Mouse (Mus musculus) limb, embryonic 15.5 days (tissue): ENCODE data around the gene Bank1. TPM values are rescaled to one million over a fixed set of nuclear protein-coding genes. Genes with fewer than 3 reads are reported as not detected.
"Not testable (repeated sequence)": the region's sequence is repeated elsewhere in the genome, so short reads cannot be mapped to it uniquely, and the experiment has no call there.

ENCODE experiments used
- ATAC-seq: fragments of 200-750 bp; cut with Nextera tagmentation; 2 replicates; pipeline ENCODE4 v1.8.0; 2017; ENCODE audit warnings: low read depth, moderate TSS enrichment; ENCODE audit not compliant: insufficient number of reproducible peaks, low FRiP score, low TSS enrichment
- H3K27ac ChIP-seq: fragments of 300-500 bp; sonication (generic); 2 replicates; pipeline ENCODE4 v1.5.1; 2015; ENCODE audit warnings: moderate library complexity, mild to moderate bottlenecking, inconsistent platforms
- H3K27me3 ChIP-seq: fragments of 300-500 bp; sonication (generic); 2 replicates; pipeline ENCODE4 v1.6.1; 2015; ENCODE audit warnings: inconsistent platforms
- H3K36me3 ChIP-seq: fragments of 300-500 bp; sonication (generic); 2 replicates; pipeline ENCODE4 v1.6.1; 2015; ENCODE audit warnings: inconsistent platforms
- H3K4me1 ChIP-seq: fragments of 300-500 bp; sonication (generic); 2 replicates; pipeline ENCODE4 v1.6.1; 2015; ENCODE audit warnings: inconsistent platforms
- H3K4me2 ChIP-seq: fragments of 300-500 bp; sonication (generic); 2 replicates; pipeline ENCODE4 v1.6.1; 2015; ENCODE audit warnings: mild to moderate bottlenecking, inconsistent platforms
- H3K4me3 ChIP-seq: fragments of 300-500 bp; sonication (generic); 2 replicates; pipeline ENCODE4 v1.5.1; 2015; ENCODE audit warnings: mild to moderate bottlenecking, inconsistent platforms
- H3K9ac ChIP-seq: fragments of 300-500 bp; sonication (generic); 2 replicates; pipeline ENCODE4 v1.6.1; 2015; ENCODE audit warnings: inconsistent platforms
- H3K9me3 ChIP-seq: fragments of 300-500 bp; sonication (generic); 2 replicates; pipeline ENCODE4 v1.6.1; 2016; ENCODE audit warnings: inconsistent platforms
- WGBS: fragments of 180-500 bp; shearing (Covaris S2); methylation state at CpG from one replicate; pipeline ENCODE4 v1.1.7; 2015; 5-methylcytosine and 5-hydroxymethylcytosine counted together
- polyA plus RNA-seq: library from polyadenylated mRNA; unstranded; fragments of >200 nt; fragmentation: Nextera tagmentation; extraction: Ambion mirVana; gene quantifications from 2 replicates; pipeline ENCODE4 v1.2.1, GENCODE M21; 2015

The Bank1 gene
- 0.74 and 1.0 TPM in 2 replicates for polyA plus RNA-seq

DNA sequence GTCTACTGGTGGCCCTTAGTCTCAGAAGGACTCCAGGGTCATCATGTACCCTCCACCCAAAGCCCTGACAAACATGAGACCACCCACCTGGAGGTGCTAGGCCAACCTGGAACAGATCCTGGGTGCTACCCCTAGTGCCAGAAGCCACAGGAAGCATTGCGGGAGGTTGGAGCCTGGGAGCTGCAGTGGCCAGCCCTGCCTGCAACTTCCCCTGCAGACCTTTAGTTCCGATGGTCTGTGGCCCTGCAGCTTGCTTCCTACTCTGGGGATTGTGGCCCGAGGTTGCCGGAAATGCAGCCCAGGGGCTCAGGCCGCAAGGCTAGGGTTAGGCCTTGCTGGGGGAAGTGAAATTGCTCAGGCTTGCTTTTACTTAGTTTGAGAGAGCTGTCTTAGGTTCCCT is at the start of gene Bank1:
Gene Bank1 (minus strand): TSS at position 284 of the 400 bp plus-strand sequence.
- WGBS = 71% methylated on average over 5 of the region's 5 CpGs
- Histone ChIP-seq H3K9ac (no peak within 1 kb of the TSS), H3K4me1 (no peaks in the 10 kb centered on the region), H3K36me3 (no peaks in the 10 kb centered on the region), H3K4me3 (no peak within 1 kb of the TSS), H3K9me3 (no peaks in the 10 kb centered on the region), H3K4me2 (no peak within 1 kb of the TSS), H3K27me3 (no peaks in the 10 kb centered on the region), H3K27ac (no peak within 1 kb of the TSS)
- ATAC-seq = no peak

DNA sequence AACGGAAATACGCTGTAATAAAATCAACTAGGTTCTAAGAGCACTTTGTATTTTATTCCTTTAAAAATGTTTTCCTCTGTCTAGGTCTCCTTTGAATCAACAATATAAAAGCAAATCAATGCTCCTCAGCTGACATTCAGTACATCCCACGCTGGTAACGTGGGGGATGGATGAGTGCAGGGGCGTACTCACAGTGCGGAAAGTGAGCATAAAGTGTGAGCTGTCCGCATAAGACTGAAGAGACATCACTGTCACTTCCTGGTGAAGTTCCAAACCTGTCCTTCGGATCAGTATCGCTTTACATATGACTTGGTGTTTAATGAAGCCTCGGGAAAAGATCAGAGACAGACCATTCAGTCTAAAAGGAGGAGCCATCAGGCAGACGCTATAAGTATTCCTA is 44.0 kb upstream of the Bank1 start:
- H3K9ac ChIP-seq = no peak overlapping the region
- H3K27me3 ChIP-seq = no peaks in the 10 kb centered on the region
- H3K4me2 ChIP-seq = no peak overlapping the region
- H3K27ac ChIP-seq = no peak overlapping the region
- WGBS = 76% methylated on average over 11 of the region's 11 CpGs
- H3K4me3 ChIP-seq = no peak overlapping the region
- no peaks in the 10 kb centered on the region for H3K36me3 ChIP-seq
- H3K9me3 ChIP-seq = no peaks in the 10 kb centered on the region
- ATAC-seq = no peak
- H3K4me1 ChIP-seq = no peaks in the 10 kb centered on the region

DNA sequence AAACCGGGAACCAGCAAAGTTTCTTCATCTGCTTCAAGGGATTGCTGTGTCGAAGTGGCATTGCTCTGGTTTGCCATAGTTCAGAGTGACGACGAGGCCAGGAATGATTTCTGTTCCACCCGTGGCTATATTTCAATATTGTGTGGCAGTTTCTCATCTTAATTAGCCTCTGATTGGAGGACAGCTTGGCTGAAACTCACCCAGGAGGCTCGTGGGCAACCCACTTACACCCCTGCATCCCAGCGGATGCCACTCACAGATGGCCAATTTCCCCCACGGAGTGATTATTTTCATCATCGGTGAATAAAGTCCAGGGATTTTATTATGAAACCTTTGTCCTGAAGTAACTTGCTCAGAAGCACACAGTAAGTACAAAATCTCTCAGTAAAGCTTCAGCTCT is 43.6 kb upstream of the Bank1 start:
- no peak for ATAC-seq

DNA sequence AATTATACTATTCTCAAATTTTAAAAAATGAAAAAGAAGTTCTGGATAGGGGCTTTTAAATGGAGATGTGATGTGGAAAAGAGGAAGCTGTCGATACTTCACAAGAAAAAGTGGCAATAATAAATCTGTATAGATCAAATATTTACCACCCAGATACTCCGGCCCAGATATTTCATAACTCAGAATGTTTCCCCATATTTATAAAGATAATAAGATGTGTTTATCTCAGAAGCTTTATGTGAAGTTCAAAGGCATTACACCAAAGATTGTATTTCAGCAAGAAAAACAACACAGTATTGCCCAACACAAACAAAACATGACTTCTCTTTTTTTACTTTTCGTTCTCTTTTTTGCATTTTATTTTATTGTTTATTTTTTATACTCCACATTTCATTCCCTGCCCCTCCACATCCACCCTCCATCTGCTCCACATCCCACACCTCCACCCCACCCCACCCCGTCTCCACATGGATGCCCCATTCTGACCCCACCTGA is 42.7 kb upstream of the Bank1 start:
- Histone ChIP-seq H3K4me3 (no peak overlapping the region), H3K4me1 (no peaks in the 10 kb centered on the region), H3K9ac (no peak overlapping the region), H3K4me2 (no peak overlapping the region), H3K27me3 (no peaks in the 10 kb centered on the region), H3K9me3 (no peaks in the 10 kb centered on the region), H3K36me3 (no peaks in the 10 kb centered on the region), H3K27ac (no peak overlapping the region)
- 85% methylated on average over 4 of the region's 4 CpGs for WGBS
- ATAC-seq = no peak

More for the DNA sequence above, 43.6 kb upstream of the Bank1 start:
- Histone ChIP-seq H3K4me3 (no peak overlapping the region), H3K27ac (no peak overlapping the region), H3K27me3 (no peaks in the 10 kb centered on the region), H3K9me3 (no peaks in the 10 kb centered on the region), H3K9ac (no peak overlapping the region), H3K4me1 (no peaks in the 10 kb centered on the region), H3K4me2 (no peak overlapping the region), H3K36me3 (no peaks in the 10 kb centered on the region)
- 74% methylated on average over 9 of the region's 9 CpGs for WGBS

DNA sequence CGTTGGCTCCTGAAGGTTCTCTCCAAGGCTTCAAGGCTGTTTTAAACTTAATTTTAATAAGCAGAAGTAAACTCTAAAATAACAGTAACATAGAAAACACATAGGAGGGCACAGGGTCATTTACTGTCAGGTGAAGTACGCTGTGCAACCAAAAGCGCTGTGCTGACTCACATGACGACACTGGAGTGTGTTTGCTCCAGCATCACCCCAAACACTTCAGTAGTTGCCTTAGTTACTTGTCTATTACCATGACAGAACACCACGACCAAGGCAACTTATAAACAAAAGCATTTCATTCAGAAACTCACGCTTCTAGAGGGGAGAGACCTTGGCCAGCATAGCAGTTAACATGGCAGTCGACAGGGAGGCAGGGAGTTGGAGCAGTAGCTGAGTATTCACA is 23.8 kb upstream of the Bank1 start:
- WGBS = 77% methylated on average over 7 of the region's 7 CpGs
- no peaks in the 10 kb centered on the region for H3K9me3 ChIP-seq
- ATAC-seq = no peak
- no peak overlapping the region for H3K4me3 ChIP-seq
- H3K4me2 ChIP-seq = no peak overlapping the region
- H3K9ac ChIP-seq = no peak overlapping the region
- no peaks in the 10 kb centered on the region for H3K4me1 ChIP-seq
- no peak overlapping the region for H3K27ac ChIP-seq
- H3K27me3 ChIP-seq = no peaks in the 10 kb centered on the region
- no peaks in the 10 kb centered on the region for H3K36me3 ChIP-seq

DNA sequence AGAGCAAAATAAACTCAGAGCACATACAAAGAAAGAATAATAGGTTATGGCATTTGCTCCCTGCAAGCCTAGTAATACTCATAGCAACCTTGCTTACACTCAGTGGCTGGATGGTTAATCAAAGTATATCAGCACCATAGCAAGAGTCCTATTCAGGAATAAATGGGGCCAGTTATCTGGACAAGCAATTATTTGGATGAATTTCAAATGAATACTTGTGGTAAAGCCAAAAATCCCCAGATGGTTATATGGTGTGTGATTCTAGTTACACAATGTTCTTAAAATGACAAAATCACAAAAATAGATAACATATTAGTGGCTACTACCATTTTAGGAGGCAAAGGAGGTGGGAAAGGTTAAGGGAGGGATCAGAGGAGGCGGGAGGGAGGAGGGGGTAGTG is 22.7 kb upstream of the Bank1 start:
- H3K4me1 ChIP-seq = no peaks in the 10 kb centered on the region
- H3K36me3 ChIP-seq = no peaks in the 10 kb centered on the region
- H3K4me3 ChIP-seq = no peak overlapping the region
- no peaks in the 10 kb centered on the region for H3K9me3 ChIP-seq
- H3K9ac ChIP-seq = no peak overlapping the region
- ATAC-seq = no peak
- no peaks in the 10 kb centered on the region for H3K27me3 ChIP-seq
- H3K4me2 ChIP-seq = no peak overlapping the region
- no peak overlapping the region for H3K27ac ChIP-seq
- WGBS = 67% methylated on average over 1 of the region's 1 CpGs

DNA sequence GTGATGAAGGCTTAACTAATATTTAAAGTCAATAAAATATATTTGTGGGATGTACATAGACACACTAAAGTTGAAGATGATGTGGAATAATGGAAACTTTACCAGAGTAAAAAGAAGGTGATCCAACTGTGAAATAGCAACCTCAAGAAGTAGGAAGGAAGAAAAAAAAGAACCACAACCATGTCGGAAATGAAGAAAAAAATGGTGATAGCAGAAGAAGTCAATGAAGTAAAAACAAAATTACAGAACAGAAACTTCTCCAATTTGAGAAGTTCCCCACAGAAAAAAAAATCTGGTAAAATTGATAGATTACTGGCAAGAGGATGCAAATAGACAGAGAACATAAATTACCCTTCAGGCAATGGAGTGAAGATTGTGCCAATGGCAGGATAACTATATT is 21.4 kb upstream of the Bank1 start:
- no peaks in the 10 kb centered on the region for H3K9me3 ChIP-seq
- ATAC-seq = no peak
- no peak overlapping the region for H3K4me3 ChIP-seq
- H3K4me2 ChIP-seq = no peak overlapping the region
- WGBS = 78% methylated on average over 1 of the region's 1 CpGs
- H3K36me3 ChIP-seq = no peaks in the 10 kb centered on the region
- no peaks in the 10 kb centered on the region for H3K4me1 ChIP-seq
- no peak overlapping the region for H3K9ac ChIP-seq
- H3K27ac ChIP-seq = no peak overlapping the region
- no peaks in the 10 kb centered on the region for H3K27me3 ChIP-seq

DNA sequence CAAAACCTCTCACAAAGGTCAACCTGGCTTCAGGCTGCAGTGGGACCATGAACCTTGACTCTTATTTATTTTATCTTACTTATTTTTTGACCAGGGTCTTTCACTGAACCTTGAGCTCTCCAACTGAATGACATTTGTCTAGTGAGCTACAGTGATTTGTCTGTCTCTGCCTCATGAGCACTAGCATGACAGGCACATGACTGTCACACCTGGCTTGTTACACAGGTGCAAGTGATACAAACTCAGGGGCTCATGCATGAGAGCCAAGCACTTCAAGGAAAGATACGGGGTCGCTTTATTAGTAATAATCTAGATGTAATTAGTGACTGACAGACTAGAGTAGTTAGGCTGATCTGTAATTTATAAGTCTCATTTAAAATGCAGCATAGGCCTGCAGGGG is 16.0 kb upstream of the Bank1 start:
- Histone ChIP-seq H3K27ac (no peak overlapping the region), H3K9ac (no peak overlapping the region), H3K36me3 (no peaks in the 10 kb centered on the region), H3K27me3 (no peaks in the 10 kb centered on the region), H3K4me2 (no peak overlapping the region), H3K4me3 (no peak overlapping the region), H3K4me1 (no peaks in the 10 kb centered on the region), H3K9me3 (no peaks in the 10 kb centered on the region)
- 69% methylated on average over 2 of the region's 2 CpGs for WGBS
- no peak for ATAC-seq

DNA sequence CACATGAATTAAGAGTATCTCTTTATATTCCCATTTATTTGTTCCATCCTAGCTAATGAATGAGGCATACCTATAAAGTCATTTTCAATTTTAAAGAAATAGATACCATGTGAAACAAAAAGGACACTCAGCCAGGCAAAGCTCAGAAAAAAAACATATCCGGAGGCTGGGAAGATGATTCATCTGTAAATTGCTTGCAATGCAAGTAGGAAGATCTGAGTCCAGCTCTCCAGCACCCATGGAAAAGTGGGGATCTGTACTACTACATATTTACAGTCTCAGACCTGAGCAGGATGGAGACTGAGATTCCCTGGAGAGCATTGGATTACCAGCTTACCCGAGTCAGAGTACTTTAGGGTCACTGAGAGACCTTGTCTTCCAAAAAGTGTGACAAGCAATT is 14.0 kb upstream of the Bank1 start:
- H3K36me3 ChIP-seq = no peaks in the 10 kb centered on the region
- H3K9me3 ChIP-seq = no peaks in the 10 kb centered on the region
- 72% methylated on average over 2 of the region's 2 CpGs for WGBS
- no peak for ATAC-seq
- no peak overlapping the region for H3K27ac ChIP-seq
- no peak overlapping the region for H3K4me3 ChIP-seq
- no peaks in the 10 kb centered on the region for H3K27me3 ChIP-seq
- H3K4me1 ChIP-seq = no peaks in the 10 kb centered on the region
- no peak overlapping the region for H3K9ac ChIP-seq
- no peak overlapping the region for H3K4me2 ChIP-seq

DNA sequence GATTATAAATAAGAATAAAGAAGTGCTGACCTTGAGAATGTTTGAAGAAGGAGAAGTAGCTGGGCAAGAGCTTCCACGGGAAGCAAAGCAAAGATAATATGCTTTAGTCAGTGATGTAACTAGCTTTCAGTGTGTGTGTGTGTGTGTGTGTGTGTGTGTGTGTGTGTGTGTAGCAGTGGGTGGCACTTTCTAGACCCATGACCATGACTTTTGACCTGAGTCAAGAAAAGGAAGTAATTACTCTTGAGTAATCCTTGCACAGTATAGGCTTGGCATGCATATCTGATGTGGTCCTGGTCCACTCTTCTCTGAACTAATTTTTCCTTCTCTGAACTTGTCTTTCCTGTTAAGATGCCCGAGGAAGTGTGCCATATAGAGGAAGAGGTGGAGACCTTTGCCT is 5.3 kb upstream of the Bank1 start:
- no peaks in the 10 kb centered on the region for H3K9me3 ChIP-seq
- no peaks in the 10 kb centered on the region for H3K36me3 ChIP-seq
- no peak overlapping the region for H3K27ac ChIP-seq
- 88% methylated on average over 2 of the region's 2 CpGs for WGBS
- H3K9ac ChIP-seq = no peak overlapping the region
- no peak overlapping the region for H3K4me3 ChIP-seq
- H3K4me2 ChIP-seq = no peak overlapping the region
- H3K27me3 ChIP-seq = no peaks in the 10 kb centered on the region
- no peak for ATAC-seq
- H3K4me1 ChIP-seq = no peaks in the 10 kb centered on the region

DNA sequence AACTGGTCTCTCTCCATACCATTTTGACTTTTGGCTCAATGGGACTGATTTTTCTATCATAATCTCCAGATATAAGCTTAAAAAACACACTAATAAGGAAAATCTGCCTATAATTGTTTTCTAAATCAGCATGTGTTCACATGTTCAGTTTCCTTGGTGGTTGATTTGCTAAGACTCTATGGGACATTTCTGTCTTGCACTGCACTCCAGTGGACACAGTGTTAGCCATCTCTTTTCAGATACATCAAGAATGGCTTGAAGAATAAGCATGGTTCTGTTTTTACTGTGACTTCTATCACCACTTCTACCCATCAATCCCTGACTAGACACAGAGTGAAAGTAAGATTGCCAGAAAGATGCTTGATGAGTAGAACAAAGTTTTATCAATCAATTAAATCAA is 4.2 kb upstream of the Bank1 start:
- H3K9ac ChIP-seq = no peak overlapping the region
- ATAC-seq = no peak
- no peaks in the 10 kb centered on the region for H3K9me3 ChIP-seq
- no peaks in the 10 kb centered on the region for H3K36me3 ChIP-seq
- no peaks in the 10 kb centered on the region for H3K4me1 ChIP-seq
- H3K4me2 ChIP-seq = no peak overlapping the region
- H3K27me3 ChIP-seq = no peaks in the 10 kb centered on the region
- no peak overlapping the region for H3K27ac ChIP-seq
- no peak overlapping the region for H3K4me3 ChIP-seq

DNA sequence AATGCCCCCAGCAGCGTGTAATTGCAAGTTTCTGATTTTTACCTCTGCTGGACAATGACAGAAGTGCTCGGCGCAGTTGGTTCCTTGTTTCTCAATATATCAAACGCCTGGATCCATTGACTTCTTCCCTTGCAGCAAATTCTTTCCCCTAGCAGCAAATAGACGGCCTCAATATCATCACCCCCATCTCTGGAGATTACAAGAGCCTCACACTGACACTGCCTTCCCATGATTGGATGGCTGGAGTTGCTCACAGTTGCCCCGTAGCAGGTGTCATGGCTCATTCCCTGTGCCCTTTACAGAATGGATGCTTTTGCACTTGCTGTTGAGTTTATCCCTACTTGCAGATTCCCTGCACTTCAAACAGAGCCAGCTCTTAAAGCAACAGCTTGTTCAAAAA is 3.3 kb upstream of the Bank1 start:
- WGBS = 58% methylated on average over 6 of the region's 6 CpGs
- H3K36me3 ChIP-seq = no peaks in the 10 kb centered on the region
- no peak for ATAC-seq
- no peak overlapping the region for H3K9ac ChIP-seq
- no peaks in the 10 kb centered on the region for H3K4me1 ChIP-seq
- no peaks in the 10 kb centered on the region for H3K27me3 ChIP-seq
- H3K4me3 ChIP-seq = no peak overlapping the region
- H3K9me3 ChIP-seq = no peaks in the 10 kb centered on the region
- H3K4me2 ChIP-seq = no peak overlapping the region
- no peak overlapping the region for H3K27ac ChIP-seq

DNA sequence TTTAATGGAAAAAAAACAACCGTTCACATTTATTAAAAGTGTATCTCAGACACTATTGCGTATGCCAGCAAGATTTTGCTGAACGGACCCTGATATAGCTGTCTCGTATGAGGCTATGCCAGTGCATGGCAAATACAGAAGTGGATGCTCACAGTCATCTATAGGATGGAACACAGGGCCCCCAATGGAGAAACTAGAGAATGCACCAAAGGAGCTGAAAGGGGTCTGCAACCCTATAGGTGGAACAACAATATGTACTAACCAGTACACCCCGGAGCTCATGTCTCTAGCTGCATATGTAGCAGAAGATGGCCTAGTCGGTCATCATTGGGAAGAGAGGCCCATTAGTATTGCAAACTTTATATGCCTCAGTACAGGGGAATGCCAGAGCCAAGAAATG is 1.1 kb downstream of the Bank1 start:
- not testable (repeated sequence) for H3K4me1 ChIP-seq, H3K9me3 ChIP-seq, ATAC-seq, H3K27me3 ChIP-seq, H3K27ac ChIP-seq, H3K4me3 ChIP-seq, H3K4me2 ChIP-seq, H3K36me3 ChIP-seq, H3K9ac ChIP-seq
- WGBS = 96% methylated on average over 6 of the region's 6 CpGs
